Mouse (Mus musculus) C2C12 (cell line): ENCODE measurements at regions not wholly inside any gene's neighbourhood (a gene's known extent, or its start where the extent isn't known, plus 50 kb on each side); places are given as distances from the start of the nearest gene placed in this dataset.

Source experiments
- H3K27me3 ChIP-seq: one replicate; pipeline ENCODE4 v1.6.1; 2011; ENCODE audit not compliant: control insufficient read depth, insufficient read depth, insufficient read length
- H3K36me3 ChIP-seq: one replicate; pipeline ENCODE4 v1.6.1; 2011; ENCODE audit not compliant: control insufficient read depth, insufficient read depth
- H3K4me3 ChIP-seq: one replicate; pipeline ENCODE4 v1.5.1; 2011; ENCODE audit warnings: mild to moderate bottlenecking, control low read depth; ENCODE audit not compliant: poor library complexity, insufficient read depth, severe bottlenecking
- H3K79me2 ChIP-seq: one replicate; pipeline ENCODE4 v1.6.1; 2011; ENCODE audit not compliant: control insufficient read depth, insufficient read depth
- H3K79me3 ChIP-seq: one replicate; pipeline ENCODE4 v1.6.1; 2011; ENCODE audit warnings: low read depth, control low read depth
- H3ac ChIP-seq: one replicate; pipeline ENCODE3; 2011; ENCODE audit warnings: low read depth; ENCODE audit not compliant: control insufficient read depth, insufficient read length
- CEBPB ChIP-seq: IDR thresholded peaks from one replicate; pipeline ENCODE4 v1.6.1; 2011; ENCODE audit warnings: low read depth, mild to moderate bottlenecking, control low read depth, moderate library complexity
- CTCF ChIP-seq: IDR thresholded peaks from one replicate; pipeline ENCODE4 v1.5.1; 2011; ENCODE audit not compliant: control insufficient read depth, insufficient read depth, insufficient read length
- FOSL1 ChIP-seq: IDR thresholded peaks from one replicate; pipeline ENCODE4 v1.8.0; 2011; ENCODE audit warnings: mild to moderate bottlenecking, low read length; ENCODE audit not compliant: poor library complexity, insufficient read depth, severe bottlenecking
- MAX ChIP-seq: IDR thresholded peaks from one replicate; pipeline ENCODE4 v1.6.1; 2011; ENCODE audit warnings: mild to moderate bottlenecking, control low read depth
- MYOD1 ChIP-seq: IDR thresholded peaks from one replicate; pipeline ENCODE4 v1.6.1; 2011; ENCODE audit warnings: low read depth; ENCODE audit not compliant: control insufficient read depth, insufficient read length
- MYOG ChIP-seq: IDR thresholded peaks from one replicate; pipeline ENCODE4 v1.6.1; 2011; ENCODE audit not compliant: control insufficient read depth, insufficient read length; ENCODE audit errors: extremely low read depth
- USF1 ChIP-seq: IDR thresholded peaks from one replicate; pipeline ENCODE4 v1.6.1; 2011; ENCODE audit warnings: low read depth, mild to moderate bottlenecking, control low read depth, moderate library complexity

- peaks cover 100% of the 10 kb centered on the region for H3K79me2 ChIP-seq
- H3K4me3 ChIP-seq = no peak overlapping the region
- peaks cover 64% of the 10 kb centered on the region for H3K79me3 ChIP-seq
- H3K36me3 ChIP-seq = peaks cover 86% of the 10 kb centered on the region
- no peak overlapping the region for H3ac ChIP-seq
- H3K27me3 ChIP-seq = no peaks in the 10 kb centered on the region
- TF ChIP-seq CEBPB = no peak
- TF ChIP-seq USF1 = no peak
- TF ChIP-seq MAX = no peak
- no peak for TF ChIP-seq MYOG
- TF ChIP-seq MYOD1 = no peak
- no peak for TF ChIP-seq CTCF
- no peak for TF ChIP-seq FOSL1
Observed at GRCm38 (mm10) chr15:62206502-62206902, 1283.7 kb upstream of the A1bg start.

GRCm38 (mm10) chr15:62203951-62204905 lies 1281.4 kb upstream of the A1bg start:
- TF ChIP-seq MAX (no peak), FOSL1 (no peak), MYOG (no peak), USF1 (no peak), MYOD1 (no peak), CEBPB (no peak), CTCF (no peak)
- Histone ChIP-seq H3K36me3 (peaks cover 87% of the 10 kb centered on the region), H3K4me3 (no peak overlapping the region), H3K79me3 (peaks cover 60% of the 10 kb centered on the region), H3ac (no peak overlapping the region), H3K79me2 (peaks cover 100% of the 10 kb centered on the region), H3K27me3 (no peaks in the 10 kb centered on the region)

- Histone ChIP-seq H3K4me3 (no peak overlapping the region), H3K27me3 (no peaks in the 10 kb centered on the region), H3K79me3 (peaks cover 58% of the 10 kb centered on the region), H3ac (peak overlapping the region; percentile 25), H3K36me3 (peaks cover 87% of the 10 kb centered on the region), H3K79me2 (peaks cover 100% of the 10 kb centered on the region)
- TF ChIP-seq CEBPB (no peak), MYOG (no peak), MYOD1 (no peak), MAX (no peak), FOSL1 (no peak), USF1 (no peak), CTCF (no peak)
Observed at GRCm38 (mm10) chr15:62202781-62203375, 1280.1 kb upstream of the A1bg start.

- peaks cover 75% of the 10 kb centered on the region for H3K36me3 ChIP-seq
- peaks cover 65% of the 10 kb centered on the region for H3K79me3 ChIP-seq
- no peak overlapping the region for H3ac ChIP-seq
- H3K27me3 ChIP-seq = no peaks in the 10 kb centered on the region
- TF ChIP-seq CEBPB (no peak), FOSL1 (no peak), MYOD1 (no peak), MYOG (no peak), MAX (no peak), CTCF (no peak), USF1 (no peak)
- H3K4me3 ChIP-seq = no peak overlapping the region
- peaks cover 100% of the 10 kb centered on the region for H3K79me2 ChIP-seq
Observed at GRCm38 (mm10) chr15:62198721-62199120, 1275.9 kb upstream of the A1bg start.

- peaks cover 100% of the 10 kb centered on the region for H3K79me2 ChIP-seq
- peaks cover 76% of the 10 kb centered on the region for H3K36me3 ChIP-seq
- H3ac ChIP-seq = no peak overlapping the region
- H3K27me3 ChIP-seq = no peaks in the 10 kb centered on the region
- H3K4me3 ChIP-seq = no peak overlapping the region
- TF ChIP-seq CTCF (no peak), FOSL1 (no peak), MYOD1 (no peak)
- H3K79me3 ChIP-seq = peaks cover 64% of the 10 kb centered on the region
Observed at GRCm38 (mm10) chr15:62198194-62198593, 1275.4 kb upstream of the A1bg start.

GRCm38 (mm10) chr15:62195440-62195839 lies 1272.6 kb upstream of the A1bg start:
- Histone ChIP-seq H3K36me3 (peaks cover 60% of the 10 kb centered on the region), H3K4me3 (no peak overlapping the region), H3ac (no peak overlapping the region), H3K79me3 (peaks cover 70% of the 10 kb centered on the region), H3K79me2 (peaks cover 100% of the 10 kb centered on the region), H3K27me3 (no peaks in the 10 kb centered on the region)
- TF ChIP-seq MYOG (no peak), CEBPB (no peak), MYOD1 (no peak), USF1 (no peak)
